Mouse (Mus musculus): Measurements from ENCODE around the gene Fgfr1op2. TPM values are rescaled to one million over a fixed set of nuclear protein-coding genes. Genes with fewer than 3 reads are reported as not detected.
A peak's percentile ranks its signal among the peaks of the same experiment; 100 is the strongest.
"Not testable (repeated sequence)": the region's sequence is repeated elsewhere in the genome, so short reads cannot be mapped to it uniquely, and the experiment has no call there.

The Fgfr1op2 gene
- 10 to 100 TPM; 65.2 to 67.2 TPM for total RNA-seq (2021)

- no peak for DNase-seq (ENCODE audit: low spot score)
- intact Hi-C loops (cut with DNase I), result loop anchor here (5.0 kb wide), 1 partner anchor 75 kb away; the partner anchor contains the start of gene Itpr2
These were observed at the start of gene Fgfr1op2 for GRCm38 (mm10) chr6:146576903-146577302. Gene Fgfr1op2, plus strand, starts transcription at chr6:146577203.

GRCm38 (mm10) chr6:146527537-146527936 lies 49.5 kb upstream of the Fgfr1op2 start:
- intact Hi-C loops (cut with DNase I), result no loop called here
- DNase-seq (ENCODE audit: low spot score), result no peak

- intact Hi-C loops (cut with DNase I), result no loop called here
- no peak for DNase-seq (ENCODE audit: low spot score)
These were observed 46.6 kb upstream of the Fgfr1op2 start for GRCm38 (mm10) chr6:146530363-146530762.

GRCm38 (mm10) chr6:146530769-146531168 lies 46.2 kb upstream of the Fgfr1op2 start:
- peak; percentile 14 for DNase-seq (ENCODE audit: low spot score)
- intact Hi-C loops (cut with DNase I), result no loop called here

GRCm38 (mm10) chr6:146533146-146533545 lies 43.9 kb upstream of the Fgfr1op2 start:
- DNase-seq (ENCODE audit: low spot score), result no peak
- intact Hi-C loops (cut with DNase I), result no loop called here

GRCm38 (mm10) chr6:146535501-146535900 lies 41.5 kb upstream of the Fgfr1op2 start:
- intact Hi-C loops (cut with DNase I), result no loop called here
- DNase-seq (ENCODE audit: low spot score), result no peak

GRCm38 (mm10) chr6:146537111-146537510 lies 39.9 kb upstream of the Fgfr1op2 start:
- DNase-seq (ENCODE audit: low spot score), result no peak
- intact Hi-C loops (cut with DNase I), result no loop called here

GRCm38 (mm10) chr6:146538071-146538470 lies 38.9 kb upstream of the Fgfr1op2 start:
- DNase-seq (ENCODE audit: low spot score), result no peak
- intact Hi-C loops (cut with DNase I), result no loop called here

- intact Hi-C loops (cut with DNase I), result no loop called here
- no peak for DNase-seq (ENCODE audit: low spot score)
These were observed 38.3 kb upstream of the Fgfr1op2 start for GRCm38 (mm10) chr6:146538661-146539060.

GRCm38 (mm10) chr6:146540386-146540785 lies 36.6 kb upstream of the Fgfr1op2 start:
- intact Hi-C loops (cut with DNase I), result no loop called here
- no peak for DNase-seq (ENCODE audit: low spot score)

- intact Hi-C loops (cut with DNase I), result loop anchor here (5.0 kb wide), 1 partner anchor 132 kb away; no protein-coding TSS in a partner anchor
- no peak for DNase-seq (ENCODE audit: low spot score)
These were observed 32.4 kb upstream of the Fgfr1op2 start for GRCm38 (mm10) chr6:146544622-146545021.

- intact Hi-C loops (cut with DNase I), result loop anchor here (5.0 kb wide), 1 partner anchor 133 kb away; no protein-coding TSS in a partner anchor
- DNase-seq (ENCODE audit: low spot score), result no peak
These were observed 31.6 kb upstream of the Fgfr1op2 start for GRCm38 (mm10) chr6:146545289-146545865.

GRCm38 (mm10) chr6:146550421-146550820 lies 26.6 kb upstream of the Fgfr1op2 start:
- no peak for DNase-seq (ENCODE audit: low spot score)
- intact Hi-C loops (cut with DNase I), result loop anchor here (1.0 kb wide), 1 partner anchor 48 kb away; the partner anchor contains the start of gene Itpr2

GRCm38 (mm10) chr6:146551326-146551725 lies 25.7 kb upstream of the Fgfr1op2 start:
- DNase-seq (ENCODE audit: low spot score), result no peak
- intact Hi-C loops (cut with DNase I), result no loop called here

GRCm38 (mm10) chr6:146562461-146562860 lies 14.5 kb upstream of the Fgfr1op2 start:
- intact Hi-C loops (cut with DNase I); DNase-seq (ENCODE audit: low spot score): not testable (repeated sequence)

GRCm38 (mm10) chr6:146572073-146572472 lies 4.9 kb upstream of the Fgfr1op2 start:
- intact Hi-C loops (cut with DNase I), result no loop called here
- DNase-seq (ENCODE audit: low spot score), result no peak

GRCm38 (mm10) chr6:146577310-146578109 lies 507 bp downstream of the Fgfr1op2 start, which contains the start of gene Ints13:
Gene Ints13, minus strand, starts transcription at chr6:146577835.
- peak; percentile 96 for DNase-seq (ENCODE audit: low spot score)
- intact Hi-C loops (cut with DNase I), result loop anchor here (5.0 kb wide), 1 partner anchor 75 kb away; the partner anchor contains the start of gene Itpr2

GRCm38 (mm10) chr6:146578111-146578531 lies 1.1 kb downstream of the Fgfr1op2 start:
- intact Hi-C loops (cut with DNase I), result loop anchor here (5.0 kb wide), 1 partner anchor 76 kb away; the partner anchor contains the start of gene Itpr2
- peak; percentile 69 for DNase-seq (ENCODE audit: low spot score)

GRCm38 (mm10) chr6:146578586-146578985 lies 1.6 kb downstream of the Fgfr1op2 start:
- DNase-seq (ENCODE audit: low spot score), result no peak
- intact Hi-C loops (cut with DNase I), result loop anchor here (5.0 kb wide), 1 partner anchor 76 kb away; the partner anchor contains the start of gene Itpr2

GRCm38 (mm10) chr6:146580381-146580926 lies 3.5 kb downstream of the Fgfr1op2 start:
- no peak for DNase-seq (ENCODE audit: low spot score)
- intact Hi-C loops (cut with DNase I), result no loop called here
